10 mouse cellular contexts compared by ENCODE assay signal in the genomic region with DNA sequence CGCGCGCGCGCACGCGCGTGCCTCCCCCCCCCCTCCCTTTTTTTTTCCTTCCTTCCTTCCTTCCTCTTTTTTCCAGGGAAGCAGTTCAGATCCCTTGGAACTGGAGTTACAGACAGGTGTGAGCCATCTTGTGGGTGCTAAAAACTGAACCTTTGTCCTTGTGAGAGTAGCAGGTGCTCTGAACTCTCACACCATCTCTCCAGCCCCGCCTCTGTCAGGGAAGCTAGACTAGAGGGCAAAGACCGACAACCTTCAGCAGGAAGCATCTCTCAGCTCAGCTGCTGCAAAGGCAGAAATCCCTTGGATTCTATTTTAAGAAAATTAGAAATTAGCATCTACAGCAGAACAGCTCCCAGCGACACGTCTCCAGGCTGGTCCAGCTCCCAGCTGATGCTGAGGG. TPM values are rescaled to one million over a fixed set of nuclear protein-coding genes. Genes with fewer than 3 reads are reported as not detected.
DNase-seq lines count a peak whose midpoint lies in the region; ATAC-seq and TF ChIP-seq lines count a peak whose summit lies in the region.
"Had no signal": no experiment of that assay in that cellular context is flagged by ENCODE, and none has a peak within 500 bp of the region (broad histone marks: within the 10 kb centered on the region; RNA-seq: fewer than 3 reads in every experiment).

No protein-coding gene starts in this region.

- H3K4me3 ChIP-seq in heart, embryonic 12.5 days: no peak overlapping the region
- H3K4me3 ChIP-seq in lung, postnatal 0 days (ENCODE audit: low read depth, low read length): no peak overlapping the region
- H3K4me3 ChIP-seq in liver, embryonic 11.5 days (ENCODE audit: low read depth, low read length): no peak overlapping the region

- no peak for ATAC-seq in heart, embryonic 12.5 days (ENCODE audit: insufficient number of reproducible peaks, low FRiP score)
- no peak for ATAC-seq in lung, postnatal 0 days
- ATAC-seq in liver, embryonic 11.5 days (replicated peaks; ENCODE audit: low FRiP score): no peak

- H3K9ac ChIP-seq in heart, embryonic 12.5 days: no peak overlapping the region
- no peak overlapping the region for H3K9ac ChIP-seq in lung, postnatal 0 days (replicated peaks; ENCODE audit: low read depth)
- no peak overlapping the region for H3K9ac ChIP-seq in liver, embryonic 11.5 days (ENCODE audit: low read depth, low read length)

- H3K4me2 ChIP-seq in heart, embryonic 12.5 days: peak overlapping the region; percentile 23; the same call in 1 of the 2 replicates
- H3K4me2 ChIP-seq in lung, postnatal 0 days (replicated peaks; ENCODE audit: low read depth, low read length): peak overlapping the region; percentile 27; the same call in 1 of the 2 replicates
- peak overlapping the region; percentile 23; the same call in 1 of the 2 replicates for H3K4me2 ChIP-seq in liver, embryonic 11.5 days
- H3K4me2 ChIP-seq: midbrain, embryonic 11.5 days had no signal

- H3K36me3 ChIP-seq in heart, embryonic 12.5 days: peaks cover 10% of the 10 kb centered on the region
- H3K36me3 ChIP-seq in lung, postnatal 0 days (ENCODE audit: insufficient read depth, low read length): no peaks in the 10 kb centered on the region
- 0 out of 2 replicates have a peak, but pooled peaks cover 3% of the 10 kb centered on the region for H3K36me3 ChIP-seq in liver, embryonic 11.5 days (ENCODE audit: control insufficient read depth, insufficient read depth, low read length)

- no peak for TF ChIP-seq CTCF in lung, postnatal 0 days (IDR thresholded peaks at IDR 0.05)

- no peak for DNase-seq in heart, postnatal 10 days
- no peak for DNase-seq in lung, postnatal 0 days (ENCODE audit: low spot score)
- no peak for DNase-seq in lung, postnatal 4 days
- no peak for DNase-seq in liver, embryonic 11.5 days (ENCODE audit: low spot score)
- peak; percentile 72 for DNase-seq in yolk sac, embryonic 10.5 days (ENCODE audit: low spot score)
- DNase-seq in left cerebral cortex, adult 11 months (ENCODE audit: low spot score): no peak
- DNase-seq in urinary bladder, postnatal 25 days (ENCODE audit: low spot score): no peak
- DNase-seq: gastrocnemius, postnatal 25 days had no signal

- TF ChIP-seq EP300 in lung, postnatal 0 days (IDR thresholded peaks at IDR 0.05): no peak

- no peaks in the 10 kb centered on the region for H3K27me3 ChIP-seq in heart, embryonic 12.5 days (replicated peaks)
- H3K27me3 ChIP-seq in lung, postnatal 0 days (replicated peaks; ENCODE audit: insufficient read depth, low read length): no peaks in the 10 kb centered on the region
- H3K27me3 ChIP-seq in liver, embryonic 11.5 days (replicated peaks; ENCODE audit: control insufficient read depth, insufficient read depth, low read length): no peaks in the 10 kb centered on the region

- intact Hi-C loops in heart, postnatal 10 days (cut with DNase I): no loop called here

- H3K4me1 ChIP-seq in heart, embryonic 12.5 days (replicated peaks): peaks cover 30% of the 10 kb centered on the region
- peaks cover 6% of the 10 kb centered on the region for H3K4me1 ChIP-seq in lung, postnatal 0 days (ENCODE audit: insufficient read depth, low read depth, low read length)
- H3K4me1 ChIP-seq in liver, embryonic 11.5 days (replicated peaks; ENCODE audit: control insufficient read depth, insufficient read depth, low read length): peaks cover 19% of the 10 kb centered on the region

- no peak overlapping the region for H3K27ac ChIP-seq in heart, embryonic 12.5 days (ENCODE audit: poor library complexity, severe bottlenecking)
- H3K27ac ChIP-seq in lung, postnatal 0 days (ENCODE audit: low read length): no peak overlapping the region
- no peak overlapping the region for H3K27ac ChIP-seq in liver, embryonic 11.5 days (ENCODE audit: low read depth, low read length)

- WGBS in heart, embryonic 12.5 days: 62% methylated on average over 12 of the region's 12 CpGs
- 65% methylated on average over 12 of the region's 12 CpGs for WGBS in lung, postnatal 0 days
- 68% methylated on average over 12 of the region's 12 CpGs for WGBS in liver, embryonic 11.5 days

- H3K9me3 ChIP-seq in heart, embryonic 12.5 days (replicated peaks): no peaks in the 10 kb centered on the region
- H3K9me3 ChIP-seq in lung, postnatal 0 days (ENCODE audit: low read length): no peaks in the 10 kb centered on the region
- no peaks in the 10 kb centered on the region for H3K9me3 ChIP-seq in liver, embryonic 11.5 days (ENCODE audit: control insufficient read depth, low read length)

RNA-seq across cellular contexts. Expression of gene Sptssa, which starts 4.0 kb away (rescaled TPM):
- 121 and 124 TPM in 2 replicates for polyA plus RNA-seq in heart, embryonic 12.5 days (2016; fragmentation: Nextera tagmentation; extraction: Ambion mirVana)
- total RNA-seq in heart, postnatal 10 days (2021): 10 to 100 TPM; 45.7 to 49.2 TPM
- 134 and 155 TPM in 2 replicates for polyA plus RNA-seq in lung, postnatal 0 days (2015; fragmentation: Nextera tagmentation; extraction: Ambion mirVana)
- 95.8 and 99.8 TPM in 2 replicates for polyA plus RNA-seq in liver, embryonic 11.5 days (2014; fragmentation: Nextera tagmentation; extraction: Ambion mirVana)

RNA-seq across cellular contexts. Expression of gene Eapp, which starts 43.4 kb away (rescaled TPM):
- polyA plus RNA-seq in heart, embryonic 12.5 days (2016; fragmentation: Nextera tagmentation; extraction: Ambion mirVana): 45.4 and 49.9 TPM in 2 replicates
- 10 to 100 TPM; 27.5 to 33.6 TPM for total RNA-seq in heart, postnatal 10 days (2021)
- polyA plus RNA-seq in lung, postnatal 0 days (2015; fragmentation: Nextera tagmentation; extraction: Ambion mirVana): 80.8 and 82.5 TPM in 2 replicates
- polyA plus RNA-seq in liver, embryonic 11.5 days (2014; fragmentation: Nextera tagmentation; extraction: Ambion mirVana): 59.9 and 68.4 TPM in 2 replicates
